Mouse (Mus musculus) forebrain, embryonic 16.5 days (tissue): Measurements from ENCODE around the gene Smyd3. TPM values are rescaled to one million over a fixed set of nuclear protein-coding genes. Genes with fewer than 3 reads are reported as not detected.

Source experiments
- ATAC-seq: fragments of 200-750 bp; cut with Nextera tagmentation; 2 replicates; pipeline ENCODE4 v1.8.0; 2017; ENCODE audit warnings: mild to moderate bottlenecking, moderate library complexity
- H3K27ac ChIP-seq: fragments of 300-500 bp; sonication (generic); 2 replicates; pipeline ENCODE4 v1.5.1; 2014; ENCODE audit warnings: low read length, control low read depth
- H3K27me3 ChIP-seq: fragments of 300-500 bp; sonication (generic); replicated peaks from 2 replicates; pipeline ENCODE4 v1.6.1; 2014; ENCODE audit warnings: low read length; ENCODE audit not compliant: control insufficient read depth, insufficient read depth
- H3K36me3 ChIP-seq: fragments of 300-500 bp; sonication (generic); 2 replicates; pipeline ENCODE4 v1.6.1; 2014; ENCODE audit not compliant: control insufficient read depth, insufficient read depth
- H3K4me1 ChIP-seq: fragments of 300-500 bp; sonication (generic); replicated peaks from 2 replicates; pipeline ENCODE4 v1.6.1; 2014; ENCODE audit warnings: low read length; ENCODE audit not compliant: control insufficient read depth, insufficient read depth
- H3K4me2 ChIP-seq: fragments of 300-500 bp; sonication (generic); 2 replicates; pipeline ENCODE4 v1.6.1; 2014; ENCODE audit warnings: mild to moderate bottlenecking, low read length, control low read depth
- H3K4me3 ChIP-seq: fragments of 300-500 bp; sonication (generic); replicated peaks from 2 replicates; pipeline ENCODE4 v1.5.1; 2014; ENCODE audit warnings: mild to moderate bottlenecking, low read length, control low read depth
- H3K9ac ChIP-seq: fragments of 300-500 bp; sonication (generic); replicated peaks from 2 replicates; pipeline ENCODE4 v1.6.1; 2014; ENCODE audit warnings: low read depth, low read length, control low read depth
- H3K9me3 ChIP-seq: fragments of 300-500 bp; sonication (generic); 2 replicates; pipeline ENCODE4 v1.6.1; 2016; ENCODE audit warnings: low read length; ENCODE audit not compliant: control insufficient read depth
- WGBS: fragments of 180-500 bp; shearing (Covaris S2); extraction: QIAGEN DNeasy Blood & Tissue Kit; methylation state at CpG from one replicate; pipeline ENCODE4 v1.1.7; 2014; 5-methylcytosine and 5-hydroxymethylcytosine counted together
- polyA plus RNA-seq: library from polyadenylated mRNA; unstranded; fragments of >200 nt; fragmentation: Nextera tagmentation; extraction: Ambion mirVana; gene quantifications from 2 replicates; pipeline ENCODE4 v1.2.1, GENCODE M21; 2015

Gene Smyd3
- polyA plus RNA-seq, 1 experiment from 2014 or later, result 29.4 TPM

DNA sequence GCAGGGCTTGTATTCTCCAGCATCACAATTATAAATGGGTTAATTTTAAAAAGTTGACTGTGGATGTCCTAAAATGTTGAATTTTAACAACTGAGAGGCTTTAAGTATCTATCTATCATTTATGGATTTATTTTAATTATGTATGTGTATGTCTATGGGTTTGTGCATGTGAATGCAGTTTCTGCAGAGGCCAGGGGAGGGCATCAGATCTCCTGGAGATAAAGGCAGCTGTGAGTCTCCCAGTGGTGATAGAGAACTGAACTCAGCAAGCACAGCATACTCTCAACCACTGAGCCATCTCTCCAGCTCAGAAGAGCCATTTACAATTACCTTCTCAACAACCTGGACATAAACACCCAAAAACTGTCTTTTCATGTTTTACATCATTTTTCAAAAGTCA lies 321.4 kb downstream of the Smyd3 start:
- Histone ChIP-seq H3K9ac (no peak overlapping the region), H3K36me3 (no peaks in the 10 kb centered on the region), H3K27ac (no peak overlapping the region), H3K9me3 (no peaks in the 10 kb centered on the region), H3K4me3 (no peak overlapping the region), H3K4me2 (no peak overlapping the region), H3K4me1 (no peaks in the 10 kb centered on the region), H3K27me3 (no peaks in the 10 kb centered on the region)
- ATAC-seq, result no peak

DNA sequence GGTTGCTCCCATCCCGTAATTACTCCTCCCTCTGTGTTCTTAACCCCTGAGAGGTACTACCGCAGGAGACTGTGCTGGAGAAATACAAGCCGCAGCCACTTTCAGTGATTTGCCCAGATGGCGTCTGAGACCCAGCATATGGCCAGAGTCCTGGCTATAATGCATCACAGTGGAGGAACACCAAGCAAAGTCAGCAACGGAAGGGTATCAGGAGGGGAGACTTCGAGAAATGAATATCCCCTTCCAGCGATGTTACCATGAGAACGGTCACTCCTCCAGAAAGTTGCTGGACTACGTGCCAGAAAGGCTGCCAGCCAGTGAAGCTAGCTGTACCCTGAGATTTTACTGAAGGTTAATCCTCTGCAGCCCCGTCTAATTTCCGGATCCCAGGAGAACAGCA lies 325.1 kb downstream of the Smyd3 start:
- H3K4me3 ChIP-seq, result no peak overlapping the region
- ATAC-seq, result no peak
- H3K27me3 ChIP-seq, result no peaks in the 10 kb centered on the region
- no peak overlapping the region for H3K9ac ChIP-seq
- H3K4me2 ChIP-seq, result no peak overlapping the region
- no peaks in the 10 kb centered on the region for H3K36me3 ChIP-seq
- no peaks in the 10 kb centered on the region for H3K4me1 ChIP-seq
- WGBS, result 82% methylated on average over 11 of the region's 11 CpGs
- H3K27ac ChIP-seq, result no peak overlapping the region
- no peaks in the 10 kb centered on the region for H3K9me3 ChIP-seq

DNA sequence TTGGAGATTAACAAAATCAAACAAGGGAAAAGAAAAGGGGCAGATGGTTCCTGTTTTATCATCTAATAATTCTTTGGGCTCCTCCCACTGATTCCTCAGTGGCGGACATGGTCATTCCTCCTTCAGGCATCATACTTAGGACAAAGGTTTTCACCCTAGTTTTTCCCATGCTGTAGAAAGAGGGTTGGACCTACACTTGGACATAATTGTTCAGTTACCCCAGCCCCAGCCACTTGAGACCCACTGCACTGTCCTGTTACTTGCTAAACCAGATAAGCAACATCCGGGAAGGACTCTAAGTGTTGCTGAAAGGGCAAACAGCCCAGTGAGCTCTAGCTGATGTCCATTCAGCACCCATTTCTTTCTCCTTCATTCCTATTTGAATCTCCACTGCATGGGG lies 327.0 kb downstream of the Smyd3 start:
- Histone ChIP-seq H3K9ac (no peak overlapping the region), H3K4me2 (no peak overlapping the region), H3K4me3 (no peak overlapping the region), H3K36me3 (no peaks in the 10 kb centered on the region), H3K27ac (no peak overlapping the region), H3K27me3 (no peaks in the 10 kb centered on the region), H3K4me1 (no peaks in the 10 kb centered on the region), H3K9me3 (no peaks in the 10 kb centered on the region)
- 84% methylated on average over 2 of the region's 2 CpGs for WGBS
- ATAC-seq, result no peak

DNA sequence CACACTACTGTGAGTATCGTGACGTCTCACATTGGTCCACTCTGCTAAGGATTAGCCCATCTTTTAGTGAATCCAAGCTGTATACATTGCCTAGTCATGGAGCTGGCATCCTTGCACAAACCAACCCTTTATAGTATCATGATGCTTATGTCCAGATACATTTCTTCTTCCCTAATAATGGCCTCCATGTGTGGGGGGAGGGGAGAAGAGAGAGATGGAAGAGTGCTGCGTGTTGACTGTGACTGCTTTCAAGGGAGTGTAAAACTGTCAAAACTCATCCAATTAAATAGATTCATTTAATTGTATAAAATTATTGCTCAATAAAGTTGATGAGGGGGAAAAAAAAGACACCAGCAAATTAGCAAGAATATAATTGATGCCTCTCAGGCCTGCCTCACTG lies 330.7 kb downstream of the Smyd3 start:
- Histone ChIP-seq H3K9ac (no peak overlapping the region), H3K27me3 (no peaks in the 10 kb centered on the region), H3K4me1 (no peaks in the 10 kb centered on the region), H3K27ac (no peak overlapping the region), H3K4me3 (no peak overlapping the region), H3K36me3 (no peaks in the 10 kb centered on the region), H3K9me3 (no peaks in the 10 kb centered on the region), H3K4me2 (no peak overlapping the region)
- ATAC-seq, result no peak
- WGBS, result 80% methylated on average over 3 of the region's 3 CpGs

DNA sequence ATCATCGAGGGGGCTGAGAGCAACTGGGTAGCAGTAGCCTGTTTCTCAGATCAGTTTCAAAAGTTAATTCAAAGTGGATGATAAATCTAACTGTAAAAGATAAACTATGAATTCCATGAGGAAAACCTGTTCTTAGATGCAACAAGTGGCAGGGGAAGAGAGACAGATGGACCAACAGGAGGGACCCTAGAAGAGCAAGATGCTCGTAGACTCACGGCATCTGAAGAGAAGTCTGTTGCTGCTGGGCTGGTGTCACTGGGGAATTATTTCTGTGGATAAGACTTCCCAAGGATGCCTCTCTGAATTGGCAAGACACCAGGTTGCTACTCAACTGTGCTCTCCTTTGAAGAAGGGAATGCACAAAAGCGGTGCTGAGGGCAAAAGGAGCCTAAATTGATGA lies 333.2 kb downstream of the Smyd3 start:
- Histone ChIP-seq H3K36me3 (no peaks in the 10 kb centered on the region), H3K9me3 (no peaks in the 10 kb centered on the region), H3K4me3 (no peak overlapping the region), H3K4me2 (no peak overlapping the region), H3K27me3 (no peaks in the 10 kb centered on the region), H3K4me1 (no peaks in the 10 kb centered on the region), H3K9ac (no peak overlapping the region), H3K27ac (no peak overlapping the region)
- peak; percentile 50; the same call in 1 of the 2 replicates for ATAC-seq
- 74% methylated on average over 4 of the region's 4 CpGs for WGBS

DNA sequence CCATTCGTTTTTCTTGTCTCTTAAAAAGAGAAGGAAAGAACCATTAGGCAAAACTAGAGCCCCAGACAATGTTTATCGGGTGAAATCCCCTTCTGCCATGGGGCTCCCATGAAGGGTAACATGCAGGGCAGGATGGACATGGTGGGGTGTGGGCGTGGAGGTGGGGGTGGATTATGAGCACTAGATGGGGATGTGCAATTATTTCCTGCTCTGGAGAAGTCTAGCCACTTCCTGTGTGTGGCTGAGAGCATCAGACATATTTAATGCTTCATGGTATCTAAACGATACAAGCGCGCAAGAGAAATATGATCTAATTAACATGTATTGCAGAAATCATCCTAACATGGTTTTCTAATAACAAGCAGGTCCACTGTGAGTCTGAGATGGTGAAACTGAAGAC lies 334.3 kb downstream of the Smyd3 start:
- Histone ChIP-seq H3K4me2 (no peak overlapping the region), H3K36me3 (no peaks in the 10 kb centered on the region), H3K4me1 (no peaks in the 10 kb centered on the region), H3K27ac (no peak overlapping the region), H3K9ac (no peak overlapping the region), H3K9me3 (no peaks in the 10 kb centered on the region), H3K27me3 (peaks cover 2% of the 10 kb centered on the region; the same call in 1 of the 2 replicates), H3K4me3 (no peak overlapping the region)
- ATAC-seq, result no peak
- WGBS, result 77% methylated on average over 6 of the region's 6 CpGs

DNA sequence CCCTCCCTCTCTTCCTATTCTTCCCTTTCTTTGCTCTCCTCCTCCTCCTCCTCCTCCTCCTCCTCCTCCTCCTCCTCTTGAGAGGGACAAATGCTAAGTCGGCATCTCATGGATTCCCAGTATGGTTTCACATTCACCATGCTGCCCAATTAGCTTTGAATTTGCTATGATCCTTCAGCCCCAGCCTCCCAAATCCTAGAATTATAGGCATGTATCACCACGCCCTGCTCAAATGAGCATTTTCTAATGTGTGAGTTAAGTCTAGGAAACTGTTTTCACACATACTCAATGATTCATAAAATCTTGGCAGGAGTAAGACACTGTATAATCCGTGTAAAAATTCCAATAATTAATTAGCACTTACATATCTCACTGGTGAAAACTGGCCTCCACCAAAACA lies 337.3 kb downstream of the Smyd3 start:
- peak; percentile 47 for ATAC-seq
- Histone ChIP-seq H3K27ac (no peak overlapping the region), H3K4me1 (peaks cover 5% of the 10 kb centered on the region; the same call in 1 of the 2 replicates), H3K27me3 (peaks cover 5% of the 10 kb centered on the region; the same call in 1 of the 2 replicates), H3K9ac (no peak overlapping the region), H3K36me3 (no peaks in the 10 kb centered on the region), H3K4me2 (no peak overlapping the region), H3K4me3 (no peak overlapping the region), H3K9me3 (no peaks in the 10 kb centered on the region)
- WGBS, result 46% methylated on average over 3 of the region's 3 CpGs

DNA sequence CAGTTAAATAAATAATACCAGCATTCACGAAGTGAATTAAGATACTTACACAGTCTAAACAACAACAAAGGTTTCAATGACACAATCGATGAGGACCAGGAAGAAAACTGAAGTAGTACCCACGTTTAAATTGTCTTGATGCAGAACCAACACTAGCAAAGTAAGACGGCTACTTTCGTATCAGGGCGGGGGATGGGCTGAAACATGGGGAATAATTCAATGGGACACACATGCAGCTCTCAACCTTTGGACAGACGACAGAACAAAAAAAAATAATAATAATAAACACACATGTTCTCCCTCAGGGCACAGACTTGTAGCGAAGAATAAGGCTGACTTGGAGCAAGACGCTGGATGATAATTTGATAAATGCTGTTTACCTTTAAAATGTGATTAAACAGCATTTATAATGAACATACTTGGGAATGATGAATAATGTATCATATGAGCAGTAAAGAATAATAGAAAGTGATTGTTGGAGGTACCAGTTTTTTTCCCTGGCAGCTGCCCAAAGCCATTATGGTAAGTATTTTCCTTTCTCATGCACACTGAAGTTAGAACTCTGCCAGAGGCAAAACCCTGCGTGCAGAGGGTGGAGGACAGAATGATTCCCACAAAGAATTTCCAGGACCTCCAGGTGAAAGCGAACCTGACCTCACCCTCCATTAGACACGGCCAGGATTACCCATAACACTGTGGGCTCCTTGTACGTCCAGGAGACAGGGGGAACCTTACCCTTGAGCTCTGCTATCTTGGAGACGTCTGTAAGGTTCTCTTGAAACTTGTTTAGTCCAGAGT lies 340.8 kb downstream of the Smyd3 start:
- ATAC-seq, result no peak
- Histone ChIP-seq H3K27me3 (peaks cover 6% of the 10 kb centered on the region; the same call in 1 of the 2 replicates), H3K4me3 (no peak overlapping the region), H3K9ac (no peak overlapping the region), H3K9me3 (no peaks in the 10 kb centered on the region), H3K4me1 (peaks cover 5% of the 10 kb centered on the region; the same call in 1 of the 2 replicates), H3K4me2 (no peak overlapping the region), H3K36me3 (no peaks in the 10 kb centered on the region), H3K27ac (no peak overlapping the region)
- 57% methylated on average over 14 of the region's 14 CpGs for WGBS

DNA sequence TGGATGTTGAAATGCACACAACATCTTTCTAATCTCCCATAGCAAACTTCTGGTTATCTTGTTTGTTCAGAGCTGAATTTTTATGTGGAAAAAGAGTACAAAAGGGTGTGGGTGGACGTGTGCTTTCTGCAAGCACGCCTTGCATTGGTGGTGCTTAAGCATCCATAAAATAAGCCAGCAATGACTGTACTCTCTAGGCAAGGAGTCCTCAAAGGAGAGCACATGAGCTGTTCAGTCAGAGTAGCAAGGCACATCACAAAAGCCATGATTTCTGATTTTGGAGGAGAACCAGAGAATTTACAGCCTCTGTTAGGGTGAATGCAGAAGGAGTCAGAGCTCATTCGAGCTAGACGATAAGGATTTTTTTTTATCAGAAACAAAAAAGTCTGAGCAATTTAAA lies 343.6 kb downstream of the Smyd3 start:
- no peak overlapping the region for H3K9ac ChIP-seq
- H3K27me3 ChIP-seq, result peaks cover 6% of the 10 kb centered on the region; the same call in 1 of the 2 replicates
- H3K4me1 ChIP-seq, result peaks cover 5% of the 10 kb centered on the region; the same call in 1 of the 2 replicates
- H3K27ac ChIP-seq, result no peak overlapping the region
- WGBS, result 39% methylated on average over 4 of the region's 4 CpGs
- H3K36me3 ChIP-seq, result no peaks in the 10 kb centered on the region
- ATAC-seq, result no peak
- H3K9me3 ChIP-seq, result no peaks in the 10 kb centered on the region
- H3K4me3 ChIP-seq, result no peak overlapping the region
- no peak overlapping the region for H3K4me2 ChIP-seq
